Mouse (Mus musculus): ENCODE measurements around the gene Epha7.
A peak's percentile ranks its signal among the peaks of the same experiment; 100 is the strongest.

Gene Epha7

GRCm38 (mm10) chr4:28812691-28813289 is at the start of gene Epha7:
Epha7 (plus strand) TSS chr4:28813131.
- peak; percentile 92 for DNase-seq (ENCODE audit: low read depth, low spot score)

DNA sequence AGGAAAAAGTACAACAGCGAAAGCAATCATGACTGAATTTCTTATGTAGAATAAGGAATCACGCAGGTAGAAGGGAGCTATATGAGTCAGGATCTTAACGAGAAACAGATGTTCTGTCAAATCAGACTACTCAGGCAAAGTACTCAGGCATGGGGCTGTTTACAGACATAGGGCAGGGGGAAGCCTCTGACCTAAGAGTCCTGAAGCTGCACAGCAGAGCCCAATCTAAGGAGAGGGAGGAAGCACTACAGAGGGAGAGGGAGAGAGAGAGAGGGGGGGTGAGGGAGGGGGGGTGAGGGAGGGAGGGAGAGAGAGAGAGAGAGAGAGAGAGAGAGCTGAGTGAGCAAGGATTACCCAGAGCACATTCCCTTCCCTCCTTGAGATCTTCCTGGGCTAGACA is 29.0 kb upstream of the Epha7 start:
- DNase-seq (ENCODE audit: low read depth, low spot score) = peak; percentile 43

GRCm38 (mm10) chr4:28808800-28809199 is 4.1 kb upstream of the Epha7 start:
- DNase-seq (ENCODE audit: low read depth, low spot score) = no peak

DNA sequence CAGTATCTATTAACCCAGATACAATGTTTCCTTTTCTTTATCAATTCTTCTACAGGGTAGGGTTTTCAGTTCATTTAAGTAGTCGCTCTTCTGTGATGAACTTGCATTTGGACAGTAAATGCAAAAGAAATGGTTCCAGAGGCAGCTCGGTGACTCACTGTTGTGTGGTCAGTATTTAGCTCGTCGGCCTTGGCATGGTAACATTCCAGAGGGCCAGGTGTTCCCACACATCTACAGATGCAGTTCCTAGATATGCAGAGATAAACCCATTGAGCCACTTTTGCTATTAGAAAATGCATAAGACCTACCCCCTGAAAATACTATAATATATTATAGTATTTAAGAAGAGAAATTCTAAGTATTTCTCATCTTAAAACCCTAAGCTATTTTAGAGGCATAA is 3.2 kb upstream of the Epha7 start:
- no peak for DNase-seq (ENCODE audit: low read depth, low spot score)

DNA sequence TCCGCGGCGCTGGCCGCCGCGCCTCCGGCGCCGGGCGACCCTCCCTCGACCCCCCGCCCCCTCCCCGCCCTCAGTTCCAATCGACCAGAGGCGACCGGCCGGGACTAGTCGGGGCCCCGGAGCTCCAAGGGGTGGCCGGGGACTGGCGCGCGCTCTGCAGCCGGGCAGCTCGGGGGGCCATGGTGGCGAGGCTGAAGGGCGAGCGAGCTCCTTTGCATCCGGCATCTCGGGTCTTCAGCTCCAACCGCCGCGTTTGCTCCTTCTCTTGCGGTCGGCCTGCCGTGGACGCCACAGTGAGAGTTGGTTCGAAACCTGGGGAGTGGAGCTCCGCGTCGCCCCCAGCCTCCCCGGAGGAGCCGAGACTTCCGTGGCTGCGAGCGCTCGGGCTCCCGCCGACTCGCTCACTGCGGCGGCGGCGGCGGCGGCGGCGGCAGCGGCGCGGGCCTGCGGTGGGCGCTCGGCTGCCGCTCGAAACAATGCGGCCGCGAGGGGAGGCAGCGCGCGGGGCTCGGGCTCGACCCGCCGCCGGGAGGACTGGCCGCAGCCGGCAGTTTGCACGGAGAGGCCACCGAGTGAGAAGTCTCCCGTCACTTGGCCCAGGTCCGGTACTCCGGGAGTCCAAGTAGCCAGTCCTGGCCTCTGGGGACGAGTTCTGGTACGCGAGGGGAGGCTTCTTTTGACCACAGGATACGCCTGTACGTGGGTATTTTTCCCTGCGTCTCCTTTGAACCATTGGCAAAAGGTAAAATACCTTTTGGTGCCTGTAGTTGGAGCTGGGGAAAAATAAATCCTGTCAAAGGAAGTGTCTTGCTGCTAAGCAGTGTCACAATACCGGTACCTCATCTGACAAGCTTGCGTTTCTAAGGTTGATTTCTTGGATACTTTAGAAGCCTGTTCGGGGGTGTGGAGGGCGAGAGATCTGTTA is 882 bp downstream of the Epha7 start:
- peak; percentile 27 for DNase-seq (ENCODE audit: low read depth, low spot score)

DNA sequence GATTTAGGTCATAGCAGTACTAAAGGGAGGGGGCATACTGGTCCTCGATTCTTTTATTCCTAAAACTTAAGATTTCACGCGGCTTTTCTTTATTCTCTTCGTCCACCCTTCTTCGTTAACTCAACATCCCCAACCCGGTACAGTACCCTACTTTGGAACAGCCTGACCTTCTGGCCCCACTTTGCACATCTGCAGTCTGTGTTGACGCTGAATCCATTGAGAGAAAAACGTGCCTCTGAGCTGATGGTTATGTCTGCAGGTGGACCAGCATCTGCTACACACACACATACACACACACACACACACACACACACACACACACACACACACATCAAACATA is 1.5 kb downstream of the Epha7 start:
- DNase-seq (ENCODE audit: low read depth, low spot score) = no peak

DNA sequence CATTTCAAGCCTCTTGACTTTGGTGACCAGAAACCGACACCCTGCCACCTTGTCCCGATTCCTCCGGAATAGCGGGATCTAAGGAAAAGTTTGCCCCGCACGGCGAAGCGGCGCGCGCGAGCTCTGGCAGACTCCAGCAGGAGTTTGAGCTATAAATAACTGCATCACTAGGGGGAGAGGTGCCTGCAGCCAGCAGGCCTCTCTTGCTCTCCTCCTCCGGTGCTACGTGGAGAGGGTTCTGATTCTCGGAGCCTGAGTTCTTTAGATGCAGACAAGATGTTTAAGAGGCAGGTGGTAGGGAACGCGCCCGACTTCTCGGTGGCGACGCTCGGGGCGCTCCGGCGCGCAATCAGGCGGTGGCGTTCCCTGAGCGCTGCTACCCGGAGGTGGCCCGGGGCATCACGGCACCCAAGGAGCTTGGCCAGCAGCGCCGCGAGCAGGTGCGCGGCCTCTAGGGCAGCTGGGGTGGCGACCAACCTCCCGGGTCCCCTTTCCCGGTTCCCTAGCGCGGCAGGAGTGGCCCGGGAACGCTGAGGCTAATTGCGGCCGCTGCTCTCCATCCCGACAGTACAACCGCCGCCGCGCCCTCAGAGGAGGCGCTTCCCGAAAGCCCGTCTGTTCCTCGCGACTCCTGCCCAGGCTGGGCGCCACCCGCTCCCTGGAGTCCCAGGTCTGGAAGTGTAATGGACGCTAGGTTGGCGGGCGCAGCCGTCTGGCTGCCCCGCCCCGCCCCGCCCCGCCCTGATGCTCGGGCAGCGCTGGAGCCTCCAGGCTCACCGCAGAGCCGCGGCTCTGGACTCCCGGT is 2.1 kb downstream of the Epha7 start:
- peak; percentile 59 for DNase-seq (ENCODE audit: low read depth, low spot score)

- DNase-seq (ENCODE audit: low read depth, low spot score) = no peak
These were observed 2.6 kb downstream of the Epha7 start for GRCm38 (mm10) chr4:28815621-28815920.

DNA sequence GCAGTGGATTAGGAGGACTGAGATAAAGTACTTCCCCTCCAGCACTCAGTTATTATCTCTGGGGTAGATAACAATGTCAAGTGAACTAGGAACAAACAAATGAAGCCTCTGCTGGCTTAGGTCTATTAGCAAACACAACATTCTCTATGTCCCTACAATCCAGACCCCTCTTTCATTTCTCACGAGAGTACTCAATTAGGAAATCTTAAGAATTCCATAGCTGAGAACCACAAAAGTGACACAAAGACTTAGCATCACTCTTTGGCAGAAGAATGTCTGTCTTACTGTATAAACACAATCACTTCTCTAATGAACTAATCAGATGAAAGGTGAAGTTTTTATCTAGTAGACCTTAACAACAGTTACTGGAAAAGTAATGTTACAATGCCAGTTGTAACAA is 10.7 kb downstream of the Epha7 start:
- no peak for DNase-seq (ENCODE audit: low read depth, low spot score)

DNA sequence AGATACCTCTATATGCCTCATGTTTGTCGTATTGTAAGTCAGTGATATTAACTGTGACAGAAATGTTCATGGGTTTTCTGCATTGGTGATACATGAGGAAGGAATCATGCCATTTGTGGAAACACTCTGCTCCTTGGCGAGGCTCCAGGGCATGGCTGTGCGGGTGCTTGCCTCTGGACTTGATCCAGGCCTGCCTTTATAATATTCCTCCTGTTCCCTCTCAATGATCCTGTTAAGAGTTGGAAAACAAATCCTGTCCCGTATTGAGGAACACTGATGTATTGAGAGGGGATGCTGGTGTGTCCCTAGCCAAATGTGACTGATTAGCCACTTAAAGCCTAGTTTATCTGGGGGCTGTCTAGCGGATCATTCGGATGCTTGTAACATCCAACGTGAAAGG is 11.7 kb downstream of the Epha7 start:
- no peak for DNase-seq (ENCODE audit: low read depth, low spot score)

GRCm38 (mm10) chr4:28837669-28838068 is 24.7 kb downstream of the Epha7 start:
- no peak for DNase-seq (ENCODE audit: low read depth, low spot score)

DNA sequence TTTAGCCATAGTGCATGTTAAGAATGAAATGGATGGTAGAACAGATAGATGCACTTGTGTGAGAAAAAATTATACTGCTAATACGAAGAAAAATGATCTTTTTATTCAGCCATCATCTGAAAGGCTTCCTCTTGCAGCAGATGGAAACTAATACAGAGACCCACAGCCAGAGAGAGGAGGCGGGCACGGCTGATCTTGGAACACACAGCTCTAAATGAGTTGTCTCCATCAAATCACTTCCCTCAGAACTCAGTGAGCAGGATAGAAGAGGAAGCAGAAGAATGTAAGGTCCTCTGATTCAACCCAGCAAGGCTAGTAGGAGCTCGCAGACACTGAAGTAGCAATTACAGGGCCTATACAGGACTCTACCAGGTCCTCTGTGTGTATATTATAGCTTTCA is 33.4 kb downstream of the Epha7 start:
- no peak for DNase-seq (ENCODE audit: low read depth, low spot score)

- DNase-seq (ENCODE audit: low read depth, low spot score) = no peak
These were observed 37.5 kb downstream of the Epha7 start for GRCm38 (mm10) chr4:28850388-28850787.

DNA sequence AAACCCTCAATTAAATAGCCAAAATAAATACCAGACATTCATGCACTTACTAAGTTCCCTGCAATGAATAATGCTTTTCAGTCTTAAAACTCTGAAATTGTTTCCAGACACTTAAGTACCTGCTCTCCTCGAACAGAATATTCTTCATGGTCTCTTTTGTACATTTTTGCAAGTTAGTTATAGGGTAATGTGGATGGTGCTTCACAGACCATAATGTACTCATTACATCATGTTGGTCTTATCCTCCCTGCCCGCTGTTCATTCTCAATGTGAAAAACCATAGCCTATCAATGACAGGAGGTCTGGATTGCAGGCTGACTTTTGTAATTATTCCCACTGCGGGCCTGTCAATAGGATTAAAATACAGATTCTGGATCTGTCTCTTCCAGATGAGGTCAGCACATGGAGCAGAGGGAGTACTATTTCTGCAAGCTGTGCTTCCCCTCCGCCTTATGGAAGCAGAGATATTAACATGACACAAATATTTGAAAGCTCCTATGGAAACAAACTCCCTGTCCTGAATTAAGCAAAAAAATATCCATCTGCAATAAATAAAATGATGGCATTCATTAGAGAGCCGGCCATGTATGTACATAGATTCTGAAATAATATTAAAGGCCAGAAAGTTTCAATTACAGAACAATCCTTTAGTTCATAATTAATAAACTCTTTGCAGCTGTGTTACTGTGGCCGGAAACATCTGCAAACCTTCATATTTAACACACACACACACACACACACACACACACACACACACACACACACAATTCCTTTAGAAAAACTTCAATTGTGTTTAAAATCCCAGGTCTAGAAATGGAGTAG is 50.1 kb downstream of the Epha7 start:
- DNase-seq (ENCODE audit: low read depth, low spot score) = no peak

- DNase-seq (ENCODE audit: low read depth, low spot score) = no peak
These were observed 53.5 kb downstream of the Epha7 start for GRCm38 (mm10) chr4:28866411-28866810.

GRCm38 (mm10) chr4:28871615-28872014 is 58.7 kb downstream of the Epha7 start:
- DNase-seq (ENCODE audit: low read depth, low spot score) = no peak

GRCm38 (mm10) chr4:28881271-28882044 is 68.5 kb downstream of the Epha7 start:
- DNase-seq (ENCODE audit: low read depth, low spot score) = no peak

DNA sequence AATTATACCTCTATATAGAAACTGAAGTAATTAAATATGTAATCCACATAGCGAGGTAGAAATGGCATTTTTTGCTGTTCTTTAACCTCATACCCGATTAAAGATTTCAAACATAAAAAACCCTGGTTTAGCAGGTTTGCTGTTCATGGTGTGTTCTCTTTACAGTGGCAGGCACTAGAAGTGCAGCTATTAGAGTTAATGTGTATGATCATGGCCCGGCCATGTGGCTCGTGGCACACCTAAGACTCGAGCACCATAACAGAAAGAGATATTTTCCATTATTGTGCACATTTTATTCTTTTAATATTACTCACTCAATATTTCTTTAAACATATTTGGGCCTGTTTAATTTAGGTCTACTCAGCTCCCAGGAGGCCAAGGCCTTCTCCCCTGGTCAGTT is 76.7 kb downstream of the Epha7 start:
- no peak for DNase-seq (ENCODE audit: low read depth, low spot score)

DNA sequence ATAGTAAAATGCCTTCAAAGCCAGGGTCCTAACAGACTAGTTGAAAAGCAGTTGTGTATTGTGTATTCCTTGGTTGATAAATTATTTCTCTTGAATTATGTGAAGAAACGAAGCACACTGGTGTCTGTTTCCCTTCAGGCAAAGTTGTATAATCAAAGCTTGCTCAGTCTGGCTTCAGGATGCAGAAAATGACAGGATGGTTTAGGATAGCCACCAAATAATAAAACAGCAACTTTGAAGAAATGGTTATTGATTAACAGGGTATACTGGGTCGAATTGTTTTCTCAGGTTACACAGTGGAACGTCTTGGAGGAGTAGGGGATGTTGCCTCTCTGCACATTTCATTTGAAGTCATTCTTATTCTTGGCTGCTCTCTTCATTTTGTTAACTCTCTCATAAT is 77.2 kb downstream of the Epha7 start:
- DNase-seq (ENCODE audit: low read depth, low spot score) = no peak

DNA sequence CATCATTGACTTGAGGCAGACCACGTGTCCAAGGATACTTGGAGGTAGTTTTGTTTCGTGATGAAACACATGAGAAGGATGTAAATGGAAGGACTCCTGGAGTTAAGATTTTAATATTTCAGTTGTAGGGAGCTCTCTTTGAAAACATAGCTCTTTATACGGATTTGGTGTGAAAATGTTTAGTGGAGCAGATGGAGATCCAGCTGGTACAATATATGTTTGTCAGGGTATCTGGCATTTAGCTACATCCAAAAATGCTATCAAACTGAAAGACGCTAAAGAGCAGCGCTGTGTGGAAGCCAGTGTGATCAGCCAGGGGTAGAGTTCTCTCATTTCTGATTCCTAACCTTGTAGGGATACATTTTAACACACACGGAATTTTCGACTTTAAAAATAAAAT is 82.5 kb downstream of the Epha7 start:
- DNase-seq (ENCODE audit: low read depth, low spot score) = no peak

DNA sequence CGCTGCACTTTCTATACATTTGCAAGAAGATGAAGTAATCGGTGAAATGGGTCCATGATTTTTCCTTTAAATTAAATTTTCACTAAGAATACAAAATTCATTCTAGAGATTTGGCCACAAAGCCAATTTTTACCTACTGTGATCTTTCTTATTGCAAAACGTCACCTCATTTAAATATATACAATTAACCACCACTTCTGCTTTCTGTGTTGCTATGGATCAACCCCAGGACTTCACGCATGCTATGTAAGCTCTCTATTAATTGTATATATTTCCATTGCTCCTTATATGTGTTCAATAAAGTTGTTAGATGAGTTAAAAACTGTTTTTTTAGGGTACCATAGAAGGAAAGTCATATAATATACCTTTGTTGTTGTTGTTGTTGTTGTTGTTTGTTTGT is 86.4 kb downstream of the Epha7 start:
- DNase-seq (ENCODE audit: low read depth, low spot score) = no peak

All from embryo, embryonic 11.5 days (tissue).